Mouse (Mus musculus) heart, adult 18-20 months (tissue): Measurements from ENCODE around the gene Dgkh. TPM values are rescaled to one million over a fixed set of nuclear protein-coding genes. Genes with fewer than 3 reads are reported as not detected.

Experiments
- DNase-seq, 2 experiments: peaks; one replicate each; pipeline ENCODE4 v3.0.0; 2021 to 2022; ENCODE audit warnings: mixed read lengths in 1 of 2
- total RNA-seq, 2 experiments: library from RNA; stranded (reverse); gene quantifications; 2 replicates each; pipeline ENCODE4 v1.2.3; 2021

Gene Dgkh
- total RNA-seq, 2 experiments from 2014 or later, result 6.6 to 6.8 TPM

GRCm38 (mm10) chr14:78536281-78537165 is 196.1 kb downstream of the Dgkh start, which contains the start of gene Akap11:
Akap11 (minus strand) TSS chr14:78536808.
- peak; percentile 92 to 97 for DNase-seq

GRCm38 (mm10) chr14:78535366-78535765 is 197.2 kb downstream of the Dgkh start:
- DNase-seq, result no peak

GRCm38 (mm10) chr14:78534651-78535050 is 197.9 kb downstream of the Dgkh start:
- no peak for DNase-seq

GRCm38 (mm10) chr14:78533701-78534100 is 198.9 kb downstream of the Dgkh start:
- DNase-seq, result no peak

- no peak for DNase-seq
These were observed 200.2 kb downstream of the Dgkh start for GRCm38 (mm10) chr14:78532345-78532744.

- DNase-seq, result no peak
These were observed 202.3 kb downstream of the Dgkh start for GRCm38 (mm10) chr14:78530256-78530655.

GRCm38 (mm10) chr14:78528461-78529425 is 203.8 kb downstream of the Dgkh start:
- no peak for DNase-seq

- DNase-seq, result no peak
These were observed 205.7 kb downstream of the Dgkh start for GRCm38 (mm10) chr14:78526907-78527306.

- no peak for DNase-seq
These were observed 206.1 kb downstream of the Dgkh start for GRCm38 (mm10) chr14:78526475-78526874.

GRCm38 (mm10) chr14:78525611-78526457 is 206.7 kb downstream of the Dgkh start:
- no peak for DNase-seq

- no peak for DNase-seq
These were observed 207.5 kb downstream of the Dgkh start for GRCm38 (mm10) chr14:78525059-78525458.

GRCm38 (mm10) chr14:78510713-78511112 is 221.9 kb downstream of the Dgkh start:
- no peak for DNase-seq

- DNase-seq, result no peak
These were observed 222.8 kb downstream of the Dgkh start for GRCm38 (mm10) chr14:78509791-78510190.

Other genes with a start within 250 kb of the Dgkh start
- gene Akap11, start 196.0 kb downstream of the Dgkh start, total RNA-seq, result 10 to 100 TPM; 32.2 to 33.3 TPM
- 100 to 1,000 TPM; 177 to 181 TPM for gene Vwa8, start 116.3 kb upstream of the Dgkh start, total RNA-seq